Mouse (Mus musculus): ENCODE results near the gene Hps4. TPM values are rescaled to one million over a fixed set of nuclear protein-coding genes. Genes with fewer than 3 reads are reported as not detected.

The Hps4 gene
- polyA plus RNA-seq, 1 experiment from 2014 or later = 43.2 TPM

DNA sequence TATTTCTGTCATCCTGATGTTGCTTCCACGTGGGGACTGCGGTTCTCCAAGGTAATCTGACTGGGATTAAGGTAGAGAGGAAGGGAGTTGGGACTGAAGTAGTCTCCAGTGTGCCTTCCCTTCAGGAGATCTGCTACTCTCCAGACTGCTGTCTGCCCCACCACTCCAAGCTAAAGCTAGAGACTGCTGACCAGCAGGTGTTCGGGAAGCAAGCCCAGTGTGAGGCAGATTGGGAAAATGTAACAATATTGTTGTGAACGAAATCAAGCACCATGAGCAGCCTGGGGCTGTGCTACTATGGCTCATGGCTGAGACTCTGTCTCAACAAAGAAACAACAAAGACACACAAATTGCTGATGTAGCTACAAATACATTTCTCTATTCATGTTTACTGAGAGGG lies 75.1 kb downstream of the Hps4 start:
- WGBS = 58% methylated on average over 4 of the region's 4 CpGs
- Histone ChIP-seq H3K9ac (no peak overlapping the region), H3K9me3 (no peaks in the 10 kb centered on the region; the same call in 1 of the 2 replicates), H3K27me3 (peaks cover 3% of the 10 kb centered on the region; the same call in 1 of the 2 replicates), H3K4me2 (no peak overlapping the region), H3K27ac (peak overlapping the region; percentile 24; the same call in 1 of the 2 replicates), H3K4me1 (replicated peaks) (peaks cover 21% of the 10 kb centered on the region), H3K4me3 (no peak overlapping the region), H3K36me3 (peaks cover 22% of the 10 kb centered on the region)
- no peak for ATAC-seq (ENCODE audit: low FRiP score)

DNA sequence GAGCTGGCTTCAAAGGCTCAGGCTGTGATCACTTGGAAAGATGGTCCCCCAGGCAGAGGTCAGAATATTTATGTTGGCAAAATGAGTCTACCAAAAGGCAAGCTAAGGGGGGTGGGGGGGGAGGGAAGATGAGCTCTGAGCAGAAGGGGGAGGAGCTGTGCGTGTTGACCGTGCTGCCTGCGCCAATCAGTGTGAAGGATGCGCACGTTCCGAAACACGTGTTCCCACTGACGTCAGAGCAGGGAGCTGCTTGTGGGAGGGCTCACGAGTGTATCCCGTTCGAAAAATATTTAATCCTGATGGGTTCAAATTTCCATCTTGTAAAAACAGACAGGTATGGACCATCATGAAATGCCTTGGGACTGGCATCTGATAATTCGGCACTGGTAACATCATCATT lies 76.7 kb downstream of the Hps4 start:
- Histone ChIP-seq H3K4me2 (0 out of 2 replicates have a peak overlapping the region, but pooled peaks have one; percentile 11), H3K27ac (no peak overlapping the region), H3K9me3 (no peaks in the 10 kb centered on the region)

DNA sequence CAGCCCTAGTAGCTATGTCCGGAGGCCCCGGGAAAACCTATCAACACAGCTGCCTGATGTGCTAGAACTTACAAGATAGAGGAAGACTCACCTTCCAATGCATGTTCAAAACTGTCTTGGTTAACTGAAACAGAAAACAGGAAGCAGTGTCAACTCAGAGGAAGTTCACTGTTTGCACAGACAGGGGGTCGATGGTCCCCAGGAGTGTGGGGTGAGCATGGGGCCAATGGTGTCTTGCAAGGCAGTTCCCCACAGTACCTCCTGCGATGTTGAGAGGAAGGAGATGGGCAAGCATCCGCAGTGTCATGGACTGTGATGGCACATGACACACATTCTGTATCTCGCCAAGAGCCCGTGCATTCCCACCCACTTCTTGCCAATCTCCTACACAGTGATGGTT lies 83.8 kb downstream of the Hps4 start:
- no peak overlapping the region for H3K9ac ChIP-seq
- ATAC-seq (ENCODE audit: low FRiP score) = no peak
- H3K27me3 ChIP-seq = peaks cover 47% of the 10 kb centered on the region
- H3K4me3 ChIP-seq = no peak overlapping the region
- H3K36me3 ChIP-seq = peaks cover 18% of the 10 kb centered on the region
- H3K9me3 ChIP-seq = no peaks in the 10 kb centered on the region
- WGBS = 94% methylated on average over 7 of the region's 7 CpGs
- H3K4me2 ChIP-seq = no peak overlapping the region
- no peak overlapping the region for H3K27ac ChIP-seq
- H3K4me1 ChIP-seq (replicated peaks) = peaks cover 10% of the 10 kb centered on the region

More for the DNA sequence above, 76.7 kb downstream of the Hps4 start:
- H3K9ac ChIP-seq = no peak overlapping the region
- H3K36me3 ChIP-seq = peaks cover 32% of the 10 kb centered on the region
- no peak for ATAC-seq (ENCODE audit: low FRiP score)
- 33% methylated on average over 12 of the region's 12 CpGs for WGBS
- H3K4me3 ChIP-seq = no peak overlapping the region
- H3K4me1 ChIP-seq (replicated peaks) = peaks cover 21% of the 10 kb centered on the region
- peaks cover 13% of the 10 kb centered on the region for H3K27me3 ChIP-seq

DNA sequence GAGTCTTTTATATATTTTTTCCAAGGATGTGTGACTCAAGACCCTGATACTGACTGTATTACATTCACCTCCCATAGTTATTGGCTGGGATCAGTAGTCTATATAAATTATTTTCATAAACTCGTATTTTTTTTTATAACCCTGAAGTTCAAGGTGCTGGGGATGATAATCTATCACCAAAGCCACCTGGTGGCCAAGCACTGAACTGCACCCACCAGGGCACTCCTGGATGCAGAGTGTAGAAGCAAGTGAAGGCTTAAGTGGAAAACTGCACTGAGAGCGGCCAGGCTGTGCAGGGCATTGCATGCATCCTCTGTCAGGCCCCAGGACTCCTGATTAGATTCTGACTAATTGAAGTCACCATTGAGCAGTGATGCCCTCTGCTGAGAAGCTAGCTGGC lies 84.4 kb downstream of the Hps4 start:
- Histone ChIP-seq H3K4me3 (no peak overlapping the region), H3K27ac (no peak overlapping the region), H3K4me2 (no peak overlapping the region), H3K36me3 (peaks cover 16% of the 10 kb centered on the region; the same call in 1 of the 2 replicates), H3K9ac (no peak overlapping the region), H3K27me3 (peaks cover 53% of the 10 kb centered on the region), H3K4me1 (replicated peaks) (peaks cover 12% of the 10 kb centered on the region), H3K9me3 (no peaks in the 10 kb centered on the region)
- 47% methylated on average over 2 of the region's 2 CpGs for WGBS
- 0 out of 2 replicates have a peak, but pooled peaks have one; percentile 33 for ATAC-seq (ENCODE audit: low FRiP score)

Other genes with a start within 250 kb of the Hps4 start
- 1.9 and 3.3 TPM in 2 replicates for gene Cryba4, start 90.6 kb upstream of the Hps4 start, polyA plus RNA-seq (2015; fragmentation: Nextera tagmentation; extraction: Ambion mirVana)
- 5.2 and 5.5 TPM in 2 replicates for gene Crybb1, start 87.3 kb upstream of the Hps4 start, polyA plus RNA-seq (2015; fragmentation: Nextera tagmentation; extraction: Ambion mirVana)
- 26.9 and 30.0 TPM in 2 replicates for gene Tpst2, start 66.4 kb upstream of the Hps4 start, polyA plus RNA-seq (2015; fragmentation: Nextera tagmentation; extraction: Ambion mirVana)
- 32.2 and 33.7 TPM in 2 replicates for gene Tfip11, start 16.7 kb upstream of the Hps4 start, polyA plus RNA-seq (2015; fragmentation: Nextera tagmentation; extraction: Ambion mirVana)
- gene Srrd, start within 50 bp of the Hps4 start, polyA plus RNA-seq (2015; fragmentation: Nextera tagmentation; extraction: Ambion mirVana) = 53.6 and 60.2 TPM in 2 replicates
- gene Gm6583, start 12.9 kb downstream of the Hps4 start, polyA plus RNA-seq (2015; fragmentation: Nextera tagmentation; extraction: Ambion mirVana) = 0.17 and 0.34 TPM in 2 replicates
- 35.5 and 37.7 TPM in 2 replicates for gene Asphd2, start 51.8 kb downstream of the Hps4 start, polyA plus RNA-seq (2015; fragmentation: Nextera tagmentation; extraction: Ambion mirVana)
- 0.78 and 1.2 TPM in 2 replicates for gene Gm6588, start 106.3 kb downstream of the Hps4 start, polyA plus RNA-seq (2015; fragmentation: Nextera tagmentation; extraction: Ambion mirVana)
- gene Sez6l, start 234.1 kb downstream of the Hps4 start, polyA plus RNA-seq (2015; fragmentation: Nextera tagmentation; extraction: Ambion mirVana) = 28.4 and 32.5 TPM in 2 replicates